Mouse (Mus musculus): Measurements from ENCODE around the gene Ttc28. TPM values are rescaled to one million over a fixed set of nuclear protein-coding genes. Genes with fewer than 3 reads are reported as not detected.

The Ttc28 gene
- polyA plus RNA-seq, 1 experiment from 2014 or later, result 5.4 TPM

DNA sequence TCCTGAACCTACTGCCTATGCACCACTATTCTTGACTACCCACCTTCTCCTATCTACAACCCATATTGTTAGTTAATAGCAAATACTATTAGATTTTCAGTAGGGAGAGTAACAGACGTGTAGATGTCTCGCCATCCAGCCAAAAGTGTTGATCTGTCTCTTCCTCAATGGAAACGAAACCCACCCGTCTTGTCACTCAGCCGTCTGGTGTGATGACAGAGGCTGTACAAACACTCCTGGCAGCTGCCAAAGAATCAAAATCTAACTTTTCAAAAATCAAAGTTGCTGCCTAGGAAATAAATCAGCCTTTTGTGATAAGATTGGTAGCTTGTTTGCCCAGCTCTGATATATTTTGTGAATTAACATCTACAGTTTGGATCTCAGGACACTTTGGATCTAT, 123.6 kb downstream of the Ttc28 start:
- Histone ChIP-seq H3K27ac (ENCODE audit: low read length) (no peak overlapping the region), H3K36me3 (ENCODE audit: insufficient read depth, low read length) (no peaks in the 10 kb centered on the region), H3K4me2 (replicated peaks; ENCODE audit: low read depth, low read length) (no peak overlapping the region), H3K27me3 (replicated peaks; ENCODE audit: insufficient read depth, low read length) (no peaks in the 10 kb centered on the region), H3K4me1 (ENCODE audit: insufficient read depth, low read depth, low read length) (no peaks in the 10 kb centered on the region), H3K9me3 (ENCODE audit: low read length) (no peaks in the 10 kb centered on the region), H3K4me3 (ENCODE audit: low read depth, low read length) (no peak overlapping the region), H3K9ac (replicated peaks; ENCODE audit: low read depth) (no peak overlapping the region)
- no peak for DNase-seq (ENCODE audit: low spot score)
- no peak for ATAC-seq
- TF ChIP-seq CTCF (IDR thresholded peaks at IDR 0.05) (no peak), EP300 (IDR thresholded peaks at IDR 0.05) (no peak)
- 60% methylated on average over 5 of the region's 5 CpGs for WGBS

- ATAC-seq, result no peak
- Histone ChIP-seq H3K36me3 (ENCODE audit: insufficient read depth, low read length) (no peaks in the 10 kb centered on the region), H3K4me2 (replicated peaks; ENCODE audit: low read depth, low read length) (no peak overlapping the region), H3K4me1 (ENCODE audit: insufficient read depth, low read depth, low read length) (no peaks in the 10 kb centered on the region), H3K4me3 (ENCODE audit: low read depth, low read length) (no peak overlapping the region), H3K27ac (ENCODE audit: low read length) (no peak overlapping the region), H3K9ac (replicated peaks; ENCODE audit: low read depth) (no peak overlapping the region), H3K9me3 (ENCODE audit: low read length) (no peaks in the 10 kb centered on the region), H3K27me3 (replicated peaks; ENCODE audit: insufficient read depth, low read length) (no peaks in the 10 kb centered on the region)
- DNase-seq (ENCODE audit: low spot score), result no peak
- WGBS, result 67% methylated on average over 9 of the region's 9 CpGs
- no peak for TF ChIP-seq EP300 (IDR thresholded peaks at IDR 0.05)
Observed at GRCm38 (mm10) chr5:111003750-111004149, 124.1 kb downstream of the Ttc28 start.

- no peak overlapping the region for H3K4me2 ChIP-seq (replicated peaks; ENCODE audit: low read depth, low read length)
- no peak overlapping the region for H3K27ac ChIP-seq (ENCODE audit: low read length)
- H3K36me3 ChIP-seq (ENCODE audit: insufficient read depth, low read length), result no peaks in the 10 kb centered on the region
- no peak overlapping the region for H3K4me3 ChIP-seq (ENCODE audit: low read depth, low read length)
- no peak for DNase-seq (ENCODE audit: low spot score)
- 67% methylated on average over 14 of the region's 14 CpGs for WGBS
- H3K27me3 ChIP-seq (replicated peaks; ENCODE audit: insufficient read depth, low read length), result no peaks in the 10 kb centered on the region
- no peaks in the 10 kb centered on the region; the same call in 1 of the 2 replicates for H3K4me1 ChIP-seq (ENCODE audit: insufficient read depth, low read depth, low read length)
- H3K9ac ChIP-seq (replicated peaks; ENCODE audit: low read depth), result no peak overlapping the region
- H3K9me3 ChIP-seq (ENCODE audit: low read length), result no peaks in the 10 kb centered on the region
- TF ChIP-seq EP300 (IDR thresholded peaks at IDR 0.05), result no peak
- TF ChIP-seq CTCF (IDR thresholded peaks at IDR 0.05), result no peak
- ATAC-seq, result no peak
Observed at GRCm38 (mm10) chr5:111006272-111007135, 126.9 kb downstream of the Ttc28 start.

DNA sequence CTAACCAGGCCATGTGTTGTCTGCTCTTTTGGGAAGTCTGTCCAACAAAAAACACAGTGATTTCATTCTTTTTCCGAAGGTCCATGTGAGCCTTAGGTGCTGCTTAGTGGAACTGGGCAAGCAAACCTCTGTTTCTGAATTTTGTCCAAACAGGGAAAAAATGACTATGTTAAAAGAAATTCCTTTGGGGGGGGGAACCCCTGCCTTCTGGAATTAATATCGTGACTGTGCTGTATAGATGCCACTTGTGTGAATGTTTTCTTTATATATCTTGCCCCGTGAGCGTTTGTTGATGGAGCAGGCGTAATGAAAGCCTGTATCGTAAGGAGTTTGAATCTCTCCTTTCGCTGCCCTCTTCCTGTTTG, 127.5 kb downstream of the Ttc28 start:
- ATAC-seq, result no peak

GRCm38 (mm10) chr5:111007900-111008299, 128.3 kb downstream of the Ttc28 start:
- no peak for TF ChIP-seq EP300 (IDR thresholded peaks at IDR 0.05)
- TF ChIP-seq CTCF (IDR thresholded peaks at IDR 0.05), result no peak
- ATAC-seq, result no peak
- 58% methylated on average over 8 of the region's 8 CpGs for WGBS

More for the DNA sequence above, 127.5 kb downstream of the Ttc28 start:
- no peaks in the 10 kb centered on the region for H3K9me3 ChIP-seq (ENCODE audit: low read length)
- H3K4me2 ChIP-seq (replicated peaks; ENCODE audit: low read depth, low read length), result no peak overlapping the region
- H3K9ac ChIP-seq (replicated peaks; ENCODE audit: low read depth), result no peak overlapping the region
- WGBS, result 36% methylated on average over 7 of the region's 7 CpGs
- no peaks in the 10 kb centered on the region for H3K27me3 ChIP-seq (replicated peaks; ENCODE audit: insufficient read depth, low read length)
- DNase-seq (ENCODE audit: low spot score), result no peak
- TF ChIP-seq CTCF (IDR thresholded peaks at IDR 0.05) (no peak), EP300 (IDR thresholded peaks at IDR 0.05) (no peak)
- H3K4me3 ChIP-seq (ENCODE audit: low read depth, low read length), result no peak overlapping the region
- H3K27ac ChIP-seq (ENCODE audit: low read length), result no peak overlapping the region
- no peaks in the 10 kb centered on the region; the same call in 1 of the 2 replicates for H3K4me1 ChIP-seq (ENCODE audit: insufficient read depth, low read depth, low read length)
- no peaks in the 10 kb centered on the region for H3K36me3 ChIP-seq (ENCODE audit: insufficient read depth, low read length)

GRCm38 (mm10) chr5:111008431-111008830, 128.8 kb downstream of the Ttc28 start:
- Histone ChIP-seq H3K4me1 (ENCODE audit: insufficient read depth, low read depth, low read length) (peaks cover 3% of the 10 kb centered on the region; the same call in 1 of the 2 replicates), H3K4me2 (replicated peaks; ENCODE audit: low read depth, low read length) (no peak overlapping the region), H3K27me3 (replicated peaks; ENCODE audit: insufficient read depth, low read length) (no peaks in the 10 kb centered on the region), H3K9ac (replicated peaks; ENCODE audit: low read depth) (no peak overlapping the region), H3K4me3 (ENCODE audit: low read depth, low read length) (no peak overlapping the region), H3K9me3 (ENCODE audit: low read length) (no peaks in the 10 kb centered on the region), H3K27ac (ENCODE audit: low read length) (no peak overlapping the region), H3K36me3 (ENCODE audit: insufficient read depth, low read length) (no peaks in the 10 kb centered on the region)
- DNase-seq (ENCODE audit: low spot score), result no peak
- WGBS, result 87% methylated on average over 6 of the region's 6 CpGs
- TF ChIP-seq CTCF (IDR thresholded peaks at IDR 0.05) (no peak), EP300 (IDR thresholded peaks at IDR 0.05) (no peak)
- ATAC-seq, result no peak

More at GRCm38 (mm10) chr5:111007900-111008299, 128.3 kb downstream of the Ttc28 start:
- H3K9me3 ChIP-seq (ENCODE audit: low read length), result no peaks in the 10 kb centered on the region
- no peak for DNase-seq (ENCODE audit: low spot score)
- H3K27me3 ChIP-seq (replicated peaks; ENCODE audit: insufficient read depth, low read length), result no peaks in the 10 kb centered on the region
- no peak overlapping the region for H3K27ac ChIP-seq (ENCODE audit: low read length)
- H3K36me3 ChIP-seq (ENCODE audit: insufficient read depth, low read length), result no peaks in the 10 kb centered on the region
- H3K9ac ChIP-seq (replicated peaks; ENCODE audit: low read depth), result no peak overlapping the region
- H3K4me3 ChIP-seq (ENCODE audit: low read depth, low read length), result no peak overlapping the region
- peaks cover 3% of the 10 kb centered on the region; the same call in 1 of the 2 replicates for H3K4me1 ChIP-seq (ENCODE audit: insufficient read depth, low read depth, low read length)
- no peak overlapping the region for H3K4me2 ChIP-seq (replicated peaks; ENCODE audit: low read depth, low read length)

Data from lung, postnatal 0 days (tissue).